Mouse (Mus musculus) embryo, embryonic 10.5 days (tissue): ENCODE data around the gene Rundc3a.
"Not testable (repeated sequence)": the region's sequence is repeated elsewhere in the genome, so short reads cannot be mapped to it uniquely, and the experiment has no call there.

Experiments
- DNase-seq: peaks from one replicate; pipeline ENCODE4 v3.0.0-alpha.2; 2015; ENCODE audit warnings: low spot score

Gene Rundc3a

GRCm38 (mm10) chr11:102368347-102368746 is 24.9 kb upstream of the Rundc3a start:
- DNase-seq = no peak

- DNase-seq = no peak
Measured at GRCm38 (mm10) chr11:102369263-102369662, 23.9 kb upstream of the Rundc3a start.

GRCm38 (mm10) chr11:102370285-102370684 is 22.9 kb upstream of the Rundc3a start:
- no peak for DNase-seq

GRCm38 (mm10) chr11:102371926-102372685 is 21.1 kb upstream of the Rundc3a start:
- DNase-seq = no peak

GRCm38 (mm10) chr11:102372936-102373335 is 20.3 kb upstream of the Rundc3a start:
- no peak for DNase-seq

- no peak for DNase-seq
Measured at GRCm38 (mm10) chr11:102373646-102374045, 19.6 kb upstream of the Rundc3a start.

GRCm38 (mm10) chr11:102374108-102374725 is 19.0 kb upstream of the Rundc3a start:
- no peak for DNase-seq

- DNase-seq = peak; percentile 73
Measured at GRCm38 (mm10) chr11:102375196-102376173, 17.7 kb upstream of the Rundc3a start.

- DNase-seq = peak; percentile 25
Measured at GRCm38 (mm10) chr11:102376196-102376835, 16.9 kb upstream of the Rundc3a start.

GRCm38 (mm10) chr11:102377186-102377585 is 16.0 kb upstream of the Rundc3a start:
- peak; percentile 29 for DNase-seq

GRCm38 (mm10) chr11:102380091-102380490 is 13.1 kb upstream of the Rundc3a start:
- DNase-seq = no peak

- no peak for DNase-seq
Measured at GRCm38 (mm10) chr11:102381341-102382100, 11.7 kb upstream of the Rundc3a start.

GRCm38 (mm10) chr11:102382794-102383193 is 10.4 kb upstream of the Rundc3a start:
- no peak for DNase-seq

- DNase-seq = no peak
Measured at GRCm38 (mm10) chr11:102383365-102384136, 9.7 kb upstream of the Rundc3a start.

GRCm38 (mm10) chr11:102384418-102384817 is 8.8 kb upstream of the Rundc3a start:
- DNase-seq = no peak

GRCm38 (mm10) chr11:102385075-102385474 is 8.1 kb upstream of the Rundc3a start:
- DNase-seq = no peak

GRCm38 (mm10) chr11:102386121-102386520 is 7.1 kb upstream of the Rundc3a start:
- no peak for DNase-seq

GRCm38 (mm10) chr11:102389436-102389835 is 3.8 kb upstream of the Rundc3a start:
- DNase-seq = not testable (repeated sequence)

GRCm38 (mm10) chr11:102392441-102393237 is 564 bp upstream of the Rundc3a start:
- DNase-seq = no peak
